Mouse (Mus musculus) hindbrain, embryonic 15.5 days (tissue): Measurements from ENCODE around the gene Crybb2. TPM values are rescaled to one million over a fixed set of nuclear protein-coding genes. Genes with fewer than 3 reads are reported as not detected.
A peak's percentile ranks its signal among the peaks of the same experiment; 100 is the strongest.

ENCODE experiments used
- ATAC-seq: fragments of 200-750 bp; cut with Nextera tagmentation; 2 replicates; pipeline ENCODE4 v1.8.0; 2017; ENCODE audit warnings: low read depth, moderate number of reproducible peaks, moderate TSS enrichment; ENCODE audit not compliant: low FRiP score
- H3K27ac ChIP-seq: fragments of 300-500 bp; sonication (generic); replicated peaks from 2 replicates; pipeline ENCODE4 v1.5.1; 2015; ENCODE audit warnings: mild to moderate bottlenecking, inconsistent platforms
- H3K27me3 ChIP-seq: fragments of 300-500 bp; sonication (generic); 2 replicates; pipeline ENCODE4 v1.6.1; 2015; ENCODE audit warnings: control low read depth, inconsistent platforms
- H3K36me3 ChIP-seq: fragments of 300-500 bp; sonication (generic); 2 replicates; pipeline ENCODE4 v1.6.1; 2015; ENCODE audit warnings: control low read depth, inconsistent platforms
- H3K4me1 ChIP-seq: fragments of 300-500 bp; sonication (generic); replicated peaks from 2 replicates; pipeline ENCODE4 v1.6.1; 2015; ENCODE audit warnings: control low read depth, inconsistent platforms
- H3K4me2 ChIP-seq: fragments of 300-500 bp; sonication (generic); 2 replicates; pipeline ENCODE4 v1.6.1; 2015; ENCODE audit warnings: moderate library complexity, mild to moderate bottlenecking, inconsistent platforms
- H3K4me3 ChIP-seq: fragments of 300-500 bp; sonication (generic); 2 replicates; pipeline ENCODE4 v1.5.1; 2015; ENCODE audit warnings: mild to moderate bottlenecking, inconsistent platforms
- H3K9ac ChIP-seq: fragments of 300-500 bp; sonication (generic); 2 replicates; pipeline ENCODE4 v1.6.1; 2015; ENCODE audit warnings: inconsistent platforms
- H3K9me3 ChIP-seq: fragments of 300-500 bp; sonication (generic); 2 replicates; pipeline ENCODE4 v1.6.1; 2016; ENCODE audit warnings: control low read depth, inconsistent platforms
- whole genome bisulfite sequencing: fragments of 180-500 bp; shearing (Covaris S2); methylation state at CpG from one replicate; pipeline ENCODE4 v1.1.7; 2015; 5-methylcytosine and 5-hydroxymethylcytosine counted together
- polyA plus RNA-seq: library from polyadenylated mRNA; unstranded; fragments of >200 nt; fragmentation: Nextera tagmentation; extraction: Ambion mirVana; gene quantifications from 2 replicates; pipeline ENCODE4 v1.2.1, GENCODE M21; 2015

The Crybb2 gene
- polyA plus RNA-seq, 1 experiment from 2014 or later: not detected

DNA sequence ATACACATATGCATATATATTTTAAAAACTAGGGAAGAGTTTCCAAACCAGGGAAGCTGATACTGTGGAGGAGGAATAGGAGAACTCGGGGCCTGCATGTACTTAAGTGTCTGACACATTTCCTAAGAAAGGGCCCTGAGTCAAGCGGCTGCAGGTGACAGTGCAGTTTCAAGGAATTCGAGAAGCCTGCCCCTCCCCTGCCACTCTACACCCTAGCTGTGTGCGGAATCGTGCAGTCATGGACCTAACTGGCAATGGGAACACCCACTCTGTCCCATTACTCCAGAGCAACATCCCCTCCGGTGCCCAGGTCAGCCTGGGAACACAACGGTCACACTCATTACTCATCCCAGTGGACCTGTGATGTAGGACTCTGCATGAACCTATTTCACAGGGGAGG, 36.7 kb upstream of the Crybb2 start:
- no peak overlapping the region for H3K27ac ChIP-seq
- no peak overlapping the region for H3K4me3 ChIP-seq
- no peak overlapping the region for H3K9ac ChIP-seq
- no peaks in the 10 kb centered on the region for H3K36me3 ChIP-seq
- no peak for ATAC-seq
- H3K27me3 ChIP-seq: no peaks in the 10 kb centered on the region
- H3K4me1 ChIP-seq: peaks cover 13% of the 10 kb centered on the region
- H3K9me3 ChIP-seq: no peaks in the 10 kb centered on the region
- no peak overlapping the region for H3K4me2 ChIP-seq
- WGBS: 86% methylated on average over 7 of the region's 7 CpGs

DNA sequence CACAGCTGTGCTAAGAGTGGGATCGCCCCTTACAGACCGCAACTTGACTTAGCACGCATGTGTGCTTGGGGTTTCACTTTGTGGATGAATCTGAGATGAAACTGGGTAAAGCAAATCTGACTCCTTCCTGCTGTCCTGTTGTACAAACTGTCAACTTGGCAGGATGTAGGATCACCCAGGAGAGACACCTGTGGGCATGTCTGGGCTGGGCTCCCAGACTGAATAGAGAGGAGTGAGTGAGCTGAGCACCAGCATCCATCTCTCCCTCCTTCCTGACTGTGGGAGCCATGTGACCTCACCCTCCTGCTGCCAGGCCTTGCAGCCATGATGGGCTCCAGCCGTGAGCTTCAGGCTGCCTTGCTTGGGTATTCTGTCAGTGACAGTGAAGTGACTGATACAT, 35.6 kb upstream of the Crybb2 start:
- H3K9ac ChIP-seq: no peak overlapping the region
- no peak overlapping the region for H3K4me2 ChIP-seq
- H3K27me3 ChIP-seq: no peaks in the 10 kb centered on the region
- H3K9me3 ChIP-seq: no peaks in the 10 kb centered on the region
- 85% methylated on average over 4 of the region's 4 CpGs for WGBS
- H3K4me3 ChIP-seq: no peak overlapping the region
- H3K4me1 ChIP-seq: peaks cover 6% of the 10 kb centered on the region
- ATAC-seq: no peak
- H3K27ac ChIP-seq: no peak overlapping the region
- no peaks in the 10 kb centered on the region for H3K36me3 ChIP-seq

DNA sequence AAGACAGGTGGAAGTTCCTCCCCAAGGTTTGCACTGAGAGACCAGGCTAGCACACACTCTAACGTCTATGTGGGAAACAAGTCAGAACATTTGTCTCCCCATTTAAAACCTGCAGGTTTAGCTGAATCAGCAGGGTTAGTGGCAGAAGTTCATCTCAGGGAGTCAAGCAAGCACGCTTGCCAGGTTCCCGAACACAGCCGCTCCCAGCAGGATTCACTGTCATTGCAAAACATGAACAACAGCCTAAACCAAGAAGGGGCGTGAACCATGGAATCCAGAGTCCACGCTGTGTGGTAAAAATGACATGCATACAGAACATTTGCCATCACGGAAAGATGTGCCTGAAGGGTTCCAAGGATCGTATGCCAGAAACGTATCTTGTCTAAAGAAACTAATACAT, 35.1 kb upstream of the Crybb2 start:
- no peaks in the 10 kb centered on the region for H3K9me3 ChIP-seq
- 73% methylated on average over 9 of the region's 9 CpGs for WGBS
- no peaks in the 10 kb centered on the region for H3K27me3 ChIP-seq
- no peaks in the 10 kb centered on the region for H3K36me3 ChIP-seq
- H3K27ac ChIP-seq: no peak overlapping the region
- H3K4me1 ChIP-seq: peaks cover 6% of the 10 kb centered on the region
- H3K4me2 ChIP-seq: no peak overlapping the region
- H3K9ac ChIP-seq: no peak overlapping the region
- H3K4me3 ChIP-seq: no peak overlapping the region
- no peak for ATAC-seq

DNA sequence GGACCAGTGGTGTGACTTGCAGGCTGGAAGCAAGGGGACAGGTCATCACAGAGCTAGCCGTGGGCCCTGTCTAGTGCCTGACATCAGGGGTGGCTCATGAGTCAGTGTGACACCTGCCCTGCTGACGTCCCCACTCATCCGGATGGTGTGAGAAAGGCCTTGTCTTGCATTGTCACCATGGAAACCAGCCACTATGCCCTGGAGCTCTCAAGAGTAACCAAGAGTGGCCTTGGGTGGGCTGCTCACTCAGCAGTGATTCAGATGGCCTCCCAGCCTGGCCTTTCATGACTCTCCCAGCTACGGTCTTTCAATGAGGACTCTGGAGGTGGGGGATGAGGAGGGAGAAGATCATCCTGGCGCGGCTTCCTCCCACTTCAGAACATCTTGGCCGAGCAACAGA, 32.5 kb upstream of the Crybb2 start:
- H3K27ac ChIP-seq: no peak overlapping the region

DNA sequence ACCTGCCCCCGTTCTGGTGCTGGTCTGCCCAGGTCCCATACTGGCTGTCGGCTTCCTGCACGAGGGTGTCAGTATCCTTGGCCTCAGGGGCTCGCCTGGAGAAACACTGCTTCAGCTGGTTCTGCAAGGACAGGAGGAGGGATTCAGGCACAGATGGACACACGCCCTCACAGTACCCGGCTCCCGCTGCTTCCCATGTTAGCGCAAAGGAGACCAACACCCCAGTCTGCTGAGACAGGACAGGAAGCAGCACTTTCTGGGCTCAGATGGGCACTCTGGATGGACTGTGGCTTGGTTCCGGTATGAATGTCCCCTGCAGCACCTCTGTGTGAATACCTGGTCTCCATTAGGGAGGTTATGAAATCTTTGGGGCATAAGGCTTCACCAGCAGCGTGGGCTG, 31.5 kb upstream of the Crybb2 start:
- no peaks in the 10 kb centered on the region for H3K9me3 ChIP-seq
- H3K27me3 ChIP-seq: no peaks in the 10 kb centered on the region
- ATAC-seq: no peak
- no peak overlapping the region for H3K4me2 ChIP-seq
- H3K9ac ChIP-seq: no peak overlapping the region
- no peaks in the 10 kb centered on the region for H3K36me3 ChIP-seq
- no peak overlapping the region for H3K27ac ChIP-seq
- H3K4me3 ChIP-seq: no peak overlapping the region
- WGBS: 91% methylated on average over 10 of the region's 10 CpGs
- H3K4me1 ChIP-seq: peaks cover 6% of the 10 kb centered on the region

More for the DNA sequence above, 32.5 kb upstream of the Crybb2 start:
- ATAC-seq: no peak; the same call in 1 of the 2 replicates
- no peak overlapping the region for H3K4me2 ChIP-seq
- no peak overlapping the region for H3K4me3 ChIP-seq
- 17% methylated on average over 7 of the region's 7 CpGs for WGBS
- H3K27me3 ChIP-seq: no peaks in the 10 kb centered on the region
- no peak overlapping the region for H3K9ac ChIP-seq
- H3K36me3 ChIP-seq: no peaks in the 10 kb centered on the region
- H3K4me1 ChIP-seq: peaks cover 6% of the 10 kb centered on the region
- H3K9me3 ChIP-seq: no peaks in the 10 kb centered on the region

DNA sequence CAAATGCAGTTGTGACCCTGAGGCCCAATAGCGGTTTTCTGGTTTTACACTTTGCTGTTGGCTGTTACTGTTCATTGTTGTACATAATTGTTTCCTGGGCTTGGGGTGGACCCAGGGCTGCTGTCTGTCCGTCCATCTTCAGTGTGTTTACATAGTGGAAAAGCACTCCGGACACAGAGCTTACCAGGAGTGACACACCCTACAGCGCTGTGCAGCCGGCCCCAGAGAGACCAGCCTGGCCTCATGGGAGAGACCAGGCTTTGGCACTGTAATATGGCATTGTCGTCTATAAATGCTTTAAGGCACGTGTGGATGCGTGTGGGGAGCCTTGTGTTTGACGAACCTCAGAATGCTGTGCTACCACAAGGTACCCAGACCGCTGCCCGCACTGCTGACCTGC, 30.5 kb upstream of the Crybb2 start:
- H3K4me1 ChIP-seq: peaks cover 6% of the 10 kb centered on the region
- H3K4me2 ChIP-seq: no peak overlapping the region
- H3K9ac ChIP-seq: no peak overlapping the region
- H3K9me3 ChIP-seq: no peaks in the 10 kb centered on the region
- no peak overlapping the region for H3K27ac ChIP-seq
- no peak overlapping the region for H3K4me3 ChIP-seq
- no peak for ATAC-seq
- no peaks in the 10 kb centered on the region for H3K27me3 ChIP-seq
- 84% methylated on average over 11 of the region's 11 CpGs for WGBS
- H3K36me3 ChIP-seq: no peaks in the 10 kb centered on the region

DNA sequence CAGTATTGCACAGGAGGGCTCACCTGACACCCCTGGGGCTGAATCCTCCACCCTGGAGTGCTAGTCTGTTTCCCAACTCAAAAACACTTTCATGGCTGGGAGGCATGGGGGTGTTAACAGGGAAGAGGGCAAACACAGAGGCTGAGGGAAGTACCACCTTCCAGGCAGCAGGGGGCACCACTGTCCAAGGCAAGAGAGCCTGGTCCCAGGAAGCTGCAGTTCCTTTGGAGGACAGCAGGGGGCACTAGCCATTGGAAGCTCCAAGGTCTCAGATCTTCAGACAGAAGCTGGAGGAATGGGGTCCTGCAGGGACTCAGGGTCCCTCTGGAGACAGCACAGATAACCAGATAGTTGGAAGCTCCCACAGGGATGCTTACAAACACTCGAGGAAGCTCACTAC, 29.6 kb upstream of the Crybb2 start:
- peaks cover 6% of the 10 kb centered on the region for H3K4me1 ChIP-seq
- 24% methylated on average over 1 of the region's 1 CpGs for WGBS
- peak; percentile 47; the same call in 1 of the 2 replicates for ATAC-seq

DNA sequence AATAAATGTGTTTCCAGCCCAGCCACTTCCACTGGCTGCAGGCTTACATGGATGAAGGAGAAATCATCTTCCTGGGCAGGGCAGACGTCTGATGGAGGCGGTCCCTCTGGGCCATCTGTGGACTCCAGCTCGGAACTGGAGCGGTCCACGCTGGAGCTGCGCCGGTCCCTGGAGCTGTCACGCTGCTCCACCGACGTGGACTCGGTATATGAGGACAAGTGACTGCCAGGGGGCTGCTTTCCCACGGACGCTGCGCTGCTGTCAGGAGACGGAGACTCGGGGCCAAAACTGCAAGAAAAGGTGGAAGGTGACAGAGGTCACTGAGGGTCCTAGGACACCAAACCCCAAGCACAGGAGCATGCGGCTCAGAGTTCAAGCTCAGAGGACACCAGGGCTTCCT, 27.6 kb upstream of the Crybb2 start:
- H3K36me3 ChIP-seq: no peaks in the 10 kb centered on the region
- no peak overlapping the region for H3K4me3 ChIP-seq
- H3K4me2 ChIP-seq: no peak overlapping the region
- ATAC-seq: no peak
- no peaks in the 10 kb centered on the region for H3K9me3 ChIP-seq
- 87% methylated on average over 17 of the region's 17 CpGs for WGBS
- no peak overlapping the region for H3K9ac ChIP-seq
- no peaks in the 10 kb centered on the region for H3K27me3 ChIP-seq
- peaks cover 5% of the 10 kb centered on the region for H3K4me1 ChIP-seq
- no peak overlapping the region for H3K27ac ChIP-seq

More for the DNA sequence above, 29.6 kb upstream of the Crybb2 start:
- Histone ChIP-seq H3K9me3 (no peaks in the 10 kb centered on the region), H3K36me3 (no peaks in the 10 kb centered on the region), H3K4me3 (no peak overlapping the region), H3K27me3 (no peaks in the 10 kb centered on the region), H3K9ac (no peak overlapping the region), H3K27ac (no peak overlapping the region), H3K4me2 (no peak overlapping the region)

DNA sequence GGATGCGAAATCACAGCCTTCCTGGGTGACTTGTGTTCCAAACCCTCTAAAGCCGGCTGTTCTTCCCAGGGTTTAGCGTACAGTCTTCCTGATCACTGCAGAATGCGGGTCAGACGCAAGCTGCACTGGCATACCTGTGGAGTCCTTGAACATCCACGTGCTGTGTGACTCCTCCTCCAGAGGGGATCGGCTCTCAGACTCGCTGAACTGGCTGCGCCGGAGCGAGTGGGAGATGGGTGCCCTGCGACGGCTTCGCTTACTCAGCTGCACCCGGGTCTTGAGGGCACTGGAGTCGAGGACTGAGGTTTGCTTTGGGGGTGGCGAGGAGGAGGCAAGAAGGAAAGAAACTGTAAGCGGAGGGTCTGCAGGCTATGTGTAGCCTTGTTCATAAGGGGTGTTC, 25.5 kb upstream of the Crybb2 start:
- Histone ChIP-seq H3K4me3 (no peak overlapping the region), H3K9ac (no peak overlapping the region), H3K9me3 (no peaks in the 10 kb centered on the region), H3K27me3 (no peaks in the 10 kb centered on the region), H3K4me1 (no peaks in the 10 kb centered on the region), H3K27ac (no peak overlapping the region), H3K36me3 (no peaks in the 10 kb centered on the region), H3K4me2 (no peak overlapping the region)
- ATAC-seq: no peak
- 93% methylated on average over 18 of the region's 18 CpGs for WGBS

DNA sequence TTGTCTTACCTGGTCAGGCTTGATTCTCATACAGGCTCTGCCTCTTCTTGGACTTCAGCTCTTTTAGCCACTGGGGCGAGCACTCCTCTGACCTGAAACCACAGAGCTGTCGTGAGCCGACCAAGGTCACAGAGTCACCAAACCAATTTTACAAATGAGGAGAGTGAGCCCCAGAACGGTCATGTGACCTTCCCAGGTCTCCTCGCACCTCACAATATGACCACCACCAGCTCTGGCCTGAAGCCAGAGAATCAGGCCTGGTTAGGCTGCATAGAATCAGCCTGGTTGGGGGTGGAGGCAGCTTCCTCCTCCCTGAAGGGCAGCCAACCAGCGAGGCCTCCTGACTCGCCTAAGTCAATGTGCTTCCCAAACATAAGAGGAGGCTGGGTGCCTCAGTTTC, 22.5 kb upstream of the Crybb2 start:
- Histone ChIP-seq H3K36me3 (no peaks in the 10 kb centered on the region), H3K4me3 (no peak overlapping the region), H3K9me3 (no peaks in the 10 kb centered on the region), H3K4me1 (no peaks in the 10 kb centered on the region), H3K27ac (no peak overlapping the region), H3K4me2 (no peak overlapping the region), H3K27me3 (no peaks in the 10 kb centered on the region), H3K9ac (no peak overlapping the region)
- no peak for ATAC-seq
- WGBS: 75% methylated on average over 7 of the region's 7 CpGs

DNA sequence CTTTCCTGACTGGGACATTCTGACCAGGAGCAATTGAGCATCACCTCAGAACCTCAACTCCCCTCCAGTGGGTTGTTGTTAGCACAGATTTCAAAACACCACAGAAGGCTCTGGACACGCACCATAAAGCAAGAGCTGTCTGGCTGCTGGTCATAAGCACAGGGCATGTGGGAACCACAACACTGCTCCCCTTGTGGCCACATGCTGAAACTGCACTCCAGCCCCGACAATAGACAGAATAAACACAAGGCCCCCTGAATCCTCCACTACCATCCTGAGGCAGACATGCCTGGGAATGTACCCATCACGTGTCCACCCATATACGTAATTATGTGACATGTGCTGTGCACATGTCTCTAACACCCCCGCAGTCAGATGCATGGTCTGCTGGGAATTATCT, 21.2 kb upstream of the Crybb2 start:
- Histone ChIP-seq H3K4me2 (no peak overlapping the region), H3K27ac (no peak overlapping the region), H3K4me3 (no peak overlapping the region), H3K9me3 (no peaks in the 10 kb centered on the region), H3K27me3 (no peaks in the 10 kb centered on the region), H3K9ac (no peak overlapping the region), H3K36me3 (no peaks in the 10 kb centered on the region), H3K4me1 (peaks cover 12% of the 10 kb centered on the region)
- no peak for ATAC-seq
- 51% methylated on average over 5 of the region's 5 CpGs for WGBS

DNA sequence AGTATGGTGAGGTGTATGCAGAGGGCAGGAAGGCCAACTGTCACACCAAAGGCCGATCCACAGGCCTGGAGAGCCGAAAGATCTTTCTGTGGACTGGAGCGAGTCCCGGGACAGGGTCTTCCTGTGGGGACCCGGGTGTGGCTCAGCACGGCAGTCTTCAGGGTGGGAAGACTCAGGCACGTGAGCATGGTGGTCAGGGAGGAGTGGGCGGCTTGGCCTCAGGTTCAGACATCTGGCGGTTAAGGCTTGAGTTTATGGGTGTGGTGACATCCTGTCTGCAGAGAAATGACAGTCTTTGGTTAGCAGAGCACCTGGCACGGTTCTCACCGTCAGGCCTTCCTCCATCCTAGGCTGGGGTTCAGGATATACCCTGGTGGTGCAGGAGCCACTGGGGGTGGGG, 20.8 kb upstream of the Crybb2 start:
- 0 out of 2 replicates have a peak overlapping the region, but pooled peaks have one; percentile 22 for H3K27ac ChIP-seq
- no peaks in the 10 kb centered on the region for H3K9me3 ChIP-seq
- no peak overlapping the region for H3K9ac ChIP-seq
- H3K4me2 ChIP-seq: no peak overlapping the region
- H3K27me3 ChIP-seq: no peaks in the 10 kb centered on the region
- peaks cover 16% of the 10 kb centered on the region for H3K4me1 ChIP-seq
- no peak for ATAC-seq
- no peaks in the 10 kb centered on the region for H3K36me3 ChIP-seq
- 92% methylated on average over 11 of the region's 11 CpGs for WGBS
- no peak overlapping the region for H3K4me3 ChIP-seq

DNA sequence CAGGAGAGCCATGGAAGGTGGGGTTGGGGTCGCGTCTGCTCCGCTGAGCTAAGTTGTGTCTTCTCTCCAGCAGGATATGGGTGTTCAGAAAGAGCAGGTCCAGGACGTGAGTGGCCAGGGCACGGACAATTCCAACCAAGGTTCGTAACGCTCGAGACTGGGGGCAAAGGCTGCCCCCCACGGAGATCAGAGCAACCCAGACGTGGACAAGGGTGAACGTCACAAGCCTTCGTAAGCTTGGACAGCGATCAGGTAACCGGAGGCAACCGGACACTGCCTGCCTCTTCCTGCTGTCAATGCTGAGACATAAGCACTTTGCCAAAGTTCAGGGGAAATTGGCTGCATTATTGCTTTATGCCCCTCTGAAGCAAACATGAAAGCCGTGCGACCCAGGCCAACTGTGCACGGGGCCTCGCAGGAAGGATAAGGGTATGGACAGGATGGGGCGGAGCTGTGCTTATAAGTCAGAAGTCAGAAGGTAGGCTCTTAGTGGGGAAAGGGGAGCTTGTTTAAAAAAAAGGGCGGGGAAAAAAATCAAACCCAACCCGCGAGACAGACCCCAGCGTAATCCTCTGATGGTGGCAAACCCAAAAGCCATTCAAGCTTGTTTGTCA, 20.3 kb upstream of the Crybb2 start:
- Histone ChIP-seq H3K27ac (0 out of 2 replicates have a peak overlapping the region, but pooled peaks have one; percentile 22), H3K9me3 (no peaks in the 10 kb centered on the region), H3K9ac (no peak overlapping the region), H3K27me3 (no peaks in the 10 kb centered on the region), H3K4me3 (no peak overlapping the region), H3K4me1 (peaks cover 19% of the 10 kb centered on the region), H3K4me2 (no peak overlapping the region), H3K36me3 (no peaks in the 10 kb centered on the region)
- no peak for ATAC-seq
- WGBS: 90% methylated on average over 24 of the region's 24 CpGs
